Mouse (Mus musculus) MEL (cell line): ENCODE measurements around the gene Abat. TPM values are rescaled to one million over a fixed set of nuclear protein-coding genes. Genes with fewer than 3 reads are reported as not detected.
A peak's percentile ranks its signal among the peaks of the same experiment; 100 is the strongest.

Source experiments
- DNase-seq: peaks from one replicate; pipeline ENCODE4 v3.0.0; 2011; ENCODE audit warnings: low read depth, low spot score
- H3K27ac ChIP-seq: 2 replicates; pipeline ENCODE4 v1.5.1; 2012; ENCODE audit warnings: low read depth, mild to moderate bottlenecking, control low read depth, low read length, moderate library complexity; ENCODE audit not compliant: control insufficient read depth
- H3K27me3 ChIP-seq, 2 experiments: fragments of 150-350 bp in 1 of 2; sonication (generic) in 1 of 2; 2 replicates each; pipeline ENCODE4 v1.6.1; 2012; ENCODE audit warnings: low read length in 2 of 2, mild to moderate bottlenecking in 2 of 2, improper control_type of control experiment in 1 of 2, moderate library complexity in 1 of 2; ENCODE audit not compliant: insufficient read depth in 2 of 2, control insufficient read depth in 1 of 2
- H3K36me3 ChIP-seq, 2 experiments: 2 replicates each; pipeline ENCODE4 v1.6.1; 2012 to 2014; ENCODE audit warnings: low read length in 2 of 2, improper control_type of control experiment in 1 of 2, inconsistent platforms in 1 of 2, mild to moderate bottlenecking in 1 of 2; ENCODE audit not compliant: insufficient read depth in 2 of 2, control insufficient read depth in 1 of 2
- H3K4me1 ChIP-seq, 2 experiments: fragments of 150-350 bp in 1 of 2; sonication (generic) in 1 of 2; 2 replicates each; pipeline ENCODE4 v1.6.1; 2012; ENCODE audit warnings: low read length in 2 of 2, improper control_type of control experiment in 1 of 2, mild to moderate bottlenecking in 1 of 2; ENCODE audit not compliant: insufficient read depth in 2 of 2, control insufficient read depth in 1 of 2
- H3K4me3 ChIP-seq, 2 experiments: fragments of 150-350 bp in 1 of 2; sonication (generic) in 1 of 2; 2 replicates each; pipeline ENCODE4 v1.5.1; 2012; ENCODE audit warnings: low read depth in 2 of 2, low read length in 2 of 2, mild to moderate bottlenecking in 2 of 2, moderate library complexity in 2 of 2, control low read depth in 1 of 2, improper control_type of control experiment in 1 of 2; ENCODE audit not compliant: control insufficient read depth in 1 of 2, insufficient read depth in 1 of 2
- H3K79me2 ChIP-seq: 2 replicates; pipeline ENCODE4 v1.6.1; 2012; ENCODE audit warnings: mild to moderate bottlenecking, low read length, moderate library complexity; ENCODE audit not compliant: control insufficient read depth, poor library complexity, insufficient read depth
- H3K9ac ChIP-seq: 2 replicates; pipeline ENCODE4 v1.6.1; 2012; ENCODE audit warnings: low read depth, mild to moderate bottlenecking, control low read depth, low read length, moderate library complexity; ENCODE audit not compliant: control insufficient read depth, poor library complexity, severe bottlenecking
- H3K9me3 ChIP-seq: fragments of 150-350 bp; sonication (generic); replicated peaks from 2 replicates; pipeline ENCODE4 v1.6.1; 2012; ENCODE audit warnings: mild to moderate bottlenecking, low read length, improper control_type of control experiment, moderate library complexity; ENCODE audit not compliant: insufficient read depth
- CHD1 ChIP-seq: IDR thresholded peaks from 2 replicates; pipeline ENCODE4 v1.6.1; 2012; ENCODE audit warnings: low read depth, mild to moderate bottlenecking, inconsistent platforms, low read length, improper control_type of control experiment
- CTCF ChIP-seq, 3 experiments: IDR thresholded peaks in 2 of 3; conservative IDR thresholded peaks in 1 of 3; 2 replicates each; pipeline ENCODE4 v1.5.1; 2011 to 2012; ENCODE audit warnings: low read length in 3 of 3, low read depth in 2 of 3, mild to moderate bottlenecking in 2 of 3, improper control_type of control experiment in 1 of 3, inconsistent platforms in 1 of 3, mixed read lengths in 1 of 3, moderate library complexity in 1 of 3; ENCODE audit not compliant: control insufficient read depth in 1 of 3, insufficient read depth in 1 of 3, poor library complexity in 1 of 3, severe bottlenecking in 1 of 3
- ELF1 ChIP-seq: IDR thresholded peaks from 2 replicates; pipeline ENCODE4 v1.6.1; 2014; ENCODE audit warnings: low read depth, mild to moderate bottlenecking, inconsistent platforms, low read length, improper control_type of control experiment, moderate library complexity
- EP300 ChIP-seq, 2 experiments: IDR thresholded peaks; 2 replicates each; pipeline ENCODE4 v1.6.1; 2011; ENCODE audit warnings: improper control_type of control experiment in 2 of 2, low read length in 2 of 2, low read depth in 1 of 2, mild to moderate bottlenecking in 1 of 2
- ETS1 ChIP-seq: IDR thresholded peaks from 2 replicates; pipeline ENCODE4 v1.6.1; 2012; ENCODE audit warnings: low read depth, mild to moderate bottlenecking, inconsistent platforms, low read length, improper control_type of control experiment, moderate library complexity
- GATA1 ChIP-seq: IDR thresholded peaks from 2 replicates; pipeline ENCODE4 v1.6.1; 2011; ENCODE audit warnings: low read depth, low read length, improper control_type of control experiment
- HCFC1 ChIP-seq: IDR thresholded peaks from 2 replicates; pipeline ENCODE4 v1.6.1; 2012; ENCODE audit warnings: low read depth, mild to moderate bottlenecking, inconsistent platforms, low read length, improper control_type of control experiment, moderate library complexity
- MYB ChIP-seq: IDR thresholded peaks from 2 replicates; pipeline ENCODE4 v1.6.1; 2011; ENCODE audit warnings: mild to moderate bottlenecking, low read depth, low read length, improper control_type of control experiment
- POLR2A ChIP-seq, 2 experiments: IDR thresholded peaks; 2 replicates each; pipeline ENCODE4 v1.6.1; 2011 to 2012; ENCODE audit warnings: low read length in 2 of 2, mild to moderate bottlenecking in 2 of 2, control low read depth in 1 of 2, improper control_type of control experiment in 1 of 2, low read depth in 1 of 2, moderate library complexity in 1 of 2; ENCODE audit not compliant: control insufficient read depth in 1 of 2, insufficient read depth in 1 of 2, poor library complexity in 1 of 2
- POLR2AphosphoS2 ChIP-seq: IDR thresholded peaks from 2 replicates; pipeline ENCODE4 v1.6.1; 2011; ENCODE audit warnings: low read length, improper control_type of control experiment
- RAD21 ChIP-seq: IDR thresholded peaks from 2 replicates; pipeline ENCODE4 v1.6.1; 2011; ENCODE audit warnings: mild to moderate bottlenecking, low read depth, low read length, improper control_type of control experiment
- RCOR1 ChIP-seq: IDR thresholded peaks from 2 replicates; pipeline ENCODE4 v1.6.1; 2012; ENCODE audit warnings: low read depth, mild to moderate bottlenecking, inconsistent platforms, low read length, improper control_type of control experiment
- SIN3A ChIP-seq: IDR thresholded peaks from 2 replicates; pipeline ENCODE4 v1.6.1; 2012; ENCODE audit warnings: low read length, improper control_type of control experiment, inconsistent platforms
- SMC3 ChIP-seq: IDR thresholded peaks from 2 replicates; pipeline ENCODE4 v1.6.1; 2011; ENCODE audit warnings: low read depth, low read length, improper control_type of control experiment
- TAL1 ChIP-seq: IDR thresholded peaks from 2 replicates; pipeline ENCODE4 v1.6.1; 2012; ENCODE audit warnings: mild to moderate bottlenecking, inconsistent platforms, low read length, moderate library complexity, mixed read lengths
- TBP ChIP-seq: IDR thresholded peaks from 2 replicates; pipeline ENCODE4 v1.8.0; 2011; ENCODE audit warnings: low read depth, low read length, improper control_type of control experiment
- TCF12 ChIP-seq: IDR thresholded peaks from 2 replicates; pipeline ENCODE4 v1.6.1; 2014; ENCODE audit warnings: low read depth, mild to moderate bottlenecking, inconsistent platforms, low read length, improper control_type of control experiment, moderate library complexity
- UBTF ChIP-seq: IDR thresholded peaks from 2 replicates; pipeline ENCODE4 v1.6.1; 2012; ENCODE audit warnings: low read depth, mild to moderate bottlenecking, inconsistent platforms, low read length, improper control_type of control experiment, moderate library complexity, borderline replicate concordance; ENCODE audit not compliant: insufficient read depth
- ZC3H11A ChIP-seq: IDR thresholded peaks from 2 replicates; pipeline ENCODE4 v1.6.1; 2012; ENCODE audit warnings: low read depth, mild to moderate bottlenecking, inconsistent platforms, low read length, improper control_type of control experiment
- ZKSCAN1 ChIP-seq: IDR thresholded peaks from 2 replicates; pipeline ENCODE4 v1.6.1; 2012; ENCODE audit warnings: low read depth, mild to moderate bottlenecking, inconsistent platforms, low read length, improper control_type of control experiment, moderate library complexity
- ZNF384 ChIP-seq: IDR thresholded peaks from 2 replicates; pipeline ENCODE4 v1.6.1; 2012; ENCODE audit warnings: low read depth, mild to moderate bottlenecking, inconsistent platforms, low read length, improper control_type of control experiment
- polyA plus RNA-seq, 2 experiments: library from polyadenylated mRNA; stranded (reverse) in 1 of 2; unstranded in 1 of 2; fragments of >175 nt in 1 of 2; fragments of >200 nt in 1 of 2; gene quantifications; 2 replicates each; pipeline versions ENCODE4 v1.2.1 to v1.2.4; 2012; ENCODE audit warnings: low replicate concordance in 2 of 2, low read depth in 1 of 2; ENCODE audit not compliant: insufficient read length in 2 of 2, insufficient read depth in 1 of 2, missing spikeins in 1 of 2
- total RNA-seq: library from RNA; depleted of rRNA; stranded (reverse); fragments of 300-350 nt; gene quantifications from 2 replicates; pipeline ENCODE4 v1.2.3, GENCODE M21; 2012

Abat gene
- total and polyA plus RNA-seq, 3 experiments = 0.27 to 0.77 TPM; not detected in 1

- H3K4me1 ChIP-seq = peaks cover 2 to 11% of the 10 kb centered on the region in 2 experiments; a peak in 3 of 4 replicates
- no peak overlapping the region for H3K4me3 ChIP-seq
- H3K9me3 ChIP-seq = no peaks in the 10 kb centered on the region
- H3K27me3 ChIP-seq = no peaks in the 10 kb centered on the region
- TF ChIP-seq ETS1 = no peak
- TF ChIP-seq ELF1 = peak; percentile 12; the same call in 1 of the 2 replicates
- no peak for TF ChIP-seq ZKSCAN1
- TF ChIP-seq HCFC1 = no peak
- TF ChIP-seq EP300 (IDR thresholded peaks at IDR 0.05; ENCODE audit: low read depth in 1 of 2, low read length in 2 of 2) = no peak; a peak in 1 of 4 replicates
- peak; percentile 30; the same call in 1 of the 2 replicates for TF ChIP-seq SIN3A
- no peak for TF ChIP-seq MYB
- TF ChIP-seq RCOR1 = peak; percentile 65
- peak; percentile 37 for TF ChIP-seq SMC3
- TF ChIP-seq TCF12 = no peak
- TF ChIP-seq TAL1 = no peak
- TF ChIP-seq POLR2A (IDR thresholded peaks at IDR 0.05; ENCODE audit: control insufficient read depth in 1 of 2, insufficient read depth in 1 of 2, low read depth in 1 of 2, low read length in 2 of 2, poor library complexity in 1 of 2) = 0 out of 4 replicates have a peak, but pooled peaks of 1 of the 2 experiments have one; percentile 23
- peak; percentile 51; the same call in 1 of the 2 replicates for TF ChIP-seq GATA1
- 0 out of 2 replicates have a peak, but pooled peaks have one; percentile 35 for TF ChIP-seq TBP
- TF ChIP-seq POLR2AphosphoS2 = peak; percentile 35; the same call in 1 of the 2 replicates
- H3K36me3 ChIP-seq = peaks cover 0 to 4% of the 10 kb centered on the region in 2 experiments; a peak in 2 of 4 replicates
- H3K9ac ChIP-seq = peak overlapping the region; percentile 13; the same call in 1 of the 2 replicates
- DNase-seq = peak; percentile 74
- H3K79me2 ChIP-seq = no peaks in the 10 kb centered on the region
- no peak overlapping the region for H3K27ac ChIP-seq
Observed at GRCm38 (mm10) chr16:8491743-8492490, 21.3 kb upstream of the Abat start.

GRCm38 (mm10) chr16:8494268-8494667, 19.0 kb upstream of the Abat start:
- no peak overlapping the region for H3K4me3 ChIP-seq
- H3K27ac ChIP-seq = no peak overlapping the region
- H3K9ac ChIP-seq = no peak overlapping the region
- no peaks in the 10 kb centered on the region for H3K27me3 ChIP-seq
- no peaks in the 10 kb centered on the region for H3K79me2 ChIP-seq
- peaks cover 2 to 11% of the 10 kb centered on the region in 2 experiments; a peak in 3 of 4 replicates for H3K4me1 ChIP-seq
- DNase-seq = peak; percentile 76
- H3K9me3 ChIP-seq = no peaks in the 10 kb centered on the region
- TF ChIP-seq RAD21 (peak; percentile 99), ZNF384 (0 out of 2 replicates have a peak, but pooled peaks have one; percentile 14), CTCF (IDR thresholded peaks at IDR 0.05 in 2 of 3, conservative IDR thresholded peaks at IDR 0.05 in 1 of 3; ENCODE audit: control insufficient read depth in 1 of 3, insufficient read depth in 1 of 3, low read depth in 2 of 3, low read length in 3 of 3, poor library complexity in 1 of 3, severe bottlenecking in 1 of 3) (peak; percentile 82 to 97 (median 85)), UBTF (no peak), SMC3 (peak; percentile 98), SIN3A (0 out of 2 replicates have a peak, but pooled peaks have one; percentile 26), CHD1 (no peak), ZC3H11A (peak; percentile 97)
- peaks cover 0 to 4% of the 10 kb centered on the region in 2 experiments; a peak in 2 of 4 replicates for H3K36me3 ChIP-seq
